Mouse (Mus musculus) cerebellum, adult 11-12 months (tissue): ENCODE data around the gene Shc4.
A peak's percentile ranks its signal among the peaks of the same experiment; 100 is the strongest.

Source experiments
- DNase-seq: peaks from one replicate; pipeline ENCODE4 v3.0.0; 2022

Shc4 gene

DNA sequence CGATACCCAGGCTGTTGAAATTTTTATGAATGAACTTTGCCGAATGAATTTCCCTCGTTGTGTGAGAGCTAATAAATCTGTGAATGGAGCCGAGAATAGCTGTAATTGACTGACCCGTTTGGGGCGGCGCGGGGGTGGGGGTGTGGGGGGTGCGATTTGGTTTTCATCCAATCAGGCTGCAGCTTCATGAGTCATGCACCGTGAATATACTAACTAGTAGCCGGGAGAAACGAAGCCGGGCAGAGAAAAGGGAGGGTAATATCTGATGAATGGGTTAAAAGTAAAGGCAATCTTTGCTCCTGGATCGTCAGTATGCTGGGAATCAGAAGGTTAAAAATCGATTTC lies at the start of gene Shc4:
Shc4 (minus strand) TSS at position 63 of the 345 bp plus-strand sequence.
- no peak for DNase-seq

DNA sequence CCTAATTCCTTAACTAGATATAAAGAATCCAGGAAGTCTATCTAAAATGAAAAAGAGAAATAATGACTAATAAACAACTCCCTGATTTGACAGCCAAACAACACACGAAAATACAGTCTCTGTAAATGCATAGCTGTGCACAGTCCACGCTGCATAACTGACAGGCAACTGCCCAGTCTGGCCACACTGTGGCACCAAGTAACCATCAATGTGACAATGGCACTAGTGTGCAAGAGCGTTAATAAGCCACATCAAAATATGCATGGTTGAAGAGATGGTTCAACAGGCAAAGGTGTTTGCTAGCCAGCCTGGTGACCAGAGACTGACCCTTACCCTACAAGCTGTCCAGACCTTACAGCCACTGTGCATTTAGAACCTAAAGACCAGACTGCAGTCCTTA lies 41.1 kb upstream of the Shc4 start:
- DNase-seq: no peak

DNA sequence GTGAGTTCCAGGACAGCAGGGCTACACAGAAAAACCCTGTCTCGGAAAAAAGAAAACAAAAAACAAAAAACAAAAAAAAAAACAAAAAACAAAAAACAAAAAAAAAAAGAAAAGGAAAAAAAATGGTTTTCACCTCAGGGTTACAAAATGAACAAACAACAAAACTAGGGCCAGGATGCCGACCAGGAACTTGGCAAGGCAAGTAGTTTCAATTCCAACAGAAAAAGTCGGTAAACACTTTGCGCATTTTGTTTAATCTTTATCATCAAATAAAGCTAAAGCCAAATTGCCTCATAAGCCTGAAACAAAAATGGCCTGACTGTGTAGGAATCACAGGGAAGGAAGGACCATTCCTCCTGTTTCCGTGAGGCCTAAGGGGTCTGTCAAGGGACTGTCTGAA lies 40.6 kb upstream of the Shc4 start:
- no peak for DNase-seq

DNA sequence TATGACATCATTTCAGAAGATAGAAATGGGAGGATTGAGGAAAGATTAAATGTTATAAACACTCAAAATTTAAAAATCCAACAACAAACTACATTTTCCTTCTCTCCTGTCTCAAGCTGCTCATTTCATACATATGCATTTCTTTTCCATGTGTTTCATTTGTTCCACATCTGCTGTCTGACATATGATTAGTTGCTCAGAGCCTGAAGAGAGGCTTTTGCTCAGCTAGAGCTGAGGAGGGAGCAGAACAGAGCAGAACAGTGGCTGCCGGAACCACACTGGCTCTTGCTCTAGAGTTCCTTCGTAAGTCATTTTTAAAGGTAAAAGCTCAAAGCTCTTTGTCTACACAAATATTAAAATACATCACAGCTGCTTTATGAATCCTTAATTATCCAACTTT lies 25.4 kb upstream of the Shc4 start:
- DNase-seq: no peak

DNA sequence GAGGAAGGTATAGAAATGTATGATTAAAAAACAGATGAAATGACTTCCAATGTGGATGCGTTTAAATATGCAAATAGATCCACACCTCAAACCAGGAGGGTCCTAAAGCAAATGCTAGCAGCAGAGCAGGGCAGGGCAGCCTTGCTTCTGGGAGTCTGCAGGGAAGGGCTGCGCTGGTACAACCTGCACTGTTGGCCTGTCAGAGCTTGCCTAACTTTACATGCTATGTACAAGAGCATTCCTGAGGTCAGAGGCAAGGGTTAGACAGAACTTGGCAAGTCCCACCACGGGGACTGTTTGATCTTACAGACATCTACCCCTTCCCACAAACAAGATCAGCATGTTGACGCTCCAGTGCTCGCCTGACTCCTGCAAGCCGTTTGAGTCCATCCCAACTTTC lies 15.4 kb upstream of the Shc4 start:
- DNase-seq: no peak

DNA sequence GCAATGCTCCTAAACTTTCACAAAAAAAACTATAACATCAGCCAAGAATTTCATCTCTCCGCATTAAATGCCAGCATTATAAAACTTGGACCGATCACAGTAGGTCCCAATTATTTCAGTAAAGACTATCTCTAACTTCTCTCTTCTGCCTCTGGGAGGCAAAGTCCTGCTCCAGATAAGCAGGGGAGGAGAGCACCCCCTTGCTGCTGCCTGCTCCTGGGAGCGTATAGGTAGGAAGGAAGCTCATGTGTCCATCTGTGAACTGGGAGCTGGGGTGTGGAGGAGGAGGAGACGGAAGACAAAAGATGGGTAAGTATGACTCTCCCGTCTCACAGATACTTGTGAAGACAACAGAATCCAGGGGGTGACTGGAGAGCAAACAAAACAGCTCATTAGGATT lies 14.8 kb upstream of the Shc4 start:
- DNase-seq: no peak

DNA sequence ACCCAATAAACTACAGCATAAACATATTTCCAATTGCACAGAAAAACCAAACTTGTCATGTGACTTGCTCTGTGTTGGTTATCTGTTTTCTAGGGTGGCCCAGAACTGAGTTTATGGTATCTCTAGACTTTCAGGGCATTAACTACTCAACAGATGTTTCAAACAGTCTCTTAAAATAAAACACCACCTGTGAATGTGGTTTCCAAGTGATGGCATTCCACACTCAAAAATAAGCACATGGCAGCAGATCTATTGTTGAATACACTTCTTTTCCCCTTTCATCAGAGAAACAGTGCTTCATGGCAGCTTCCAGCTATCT lies 12.0 kb upstream of the Shc4 start:
- DNase-seq: no peak

DNA sequence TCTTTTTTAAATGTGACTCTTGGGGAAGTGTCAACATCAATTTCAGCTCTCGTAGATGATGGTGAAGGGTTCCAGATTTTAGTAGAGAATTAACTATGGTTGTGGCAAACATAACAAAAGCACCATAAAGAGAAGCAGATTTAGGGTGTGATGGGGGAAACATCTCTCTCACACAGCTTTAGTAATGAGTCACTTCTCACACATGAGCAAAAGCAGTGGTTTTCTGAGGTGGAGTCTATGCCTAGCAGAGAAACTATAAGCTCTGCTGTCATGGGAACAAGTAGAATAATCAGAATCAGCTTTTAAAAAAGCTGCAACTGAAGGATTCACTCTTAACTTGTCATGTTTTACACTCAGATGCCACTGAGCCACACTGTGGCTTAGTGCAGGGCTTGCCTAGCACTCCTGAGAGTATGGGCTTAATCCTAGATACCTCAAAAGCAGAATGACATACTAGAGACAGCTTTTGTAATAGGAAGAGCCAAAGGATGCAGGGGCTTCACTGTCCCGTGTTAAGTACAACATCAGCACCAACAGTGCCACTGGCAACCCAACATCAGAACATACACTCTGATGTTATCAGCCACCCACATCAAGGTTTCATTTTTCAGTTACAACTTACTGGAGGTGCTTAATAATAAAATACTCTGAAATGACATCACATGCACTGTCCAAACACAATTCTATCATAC lies 11.5 kb upstream of the Shc4 start:
- DNase-seq: no peak

DNA sequence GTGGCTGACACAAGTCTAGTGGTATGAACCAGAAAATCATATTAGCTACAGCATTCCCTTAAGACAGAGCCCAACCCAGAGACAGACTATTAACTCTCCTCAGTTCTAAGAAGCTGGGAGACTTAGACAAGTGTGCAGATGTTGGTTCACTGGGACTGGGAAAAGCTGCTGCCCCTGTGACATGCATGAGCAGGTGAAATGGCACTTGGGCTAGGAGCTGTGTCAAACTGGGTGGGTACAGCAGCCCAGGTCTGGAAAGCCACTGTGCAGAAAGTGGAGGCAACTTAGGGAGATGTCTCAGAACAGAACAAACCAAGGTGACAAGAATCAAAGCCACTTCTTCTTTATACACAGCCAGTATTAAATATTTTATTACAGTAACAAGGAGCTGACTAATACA lies 10.8 kb upstream of the Shc4 start:
- no peak for DNase-seq

DNA sequence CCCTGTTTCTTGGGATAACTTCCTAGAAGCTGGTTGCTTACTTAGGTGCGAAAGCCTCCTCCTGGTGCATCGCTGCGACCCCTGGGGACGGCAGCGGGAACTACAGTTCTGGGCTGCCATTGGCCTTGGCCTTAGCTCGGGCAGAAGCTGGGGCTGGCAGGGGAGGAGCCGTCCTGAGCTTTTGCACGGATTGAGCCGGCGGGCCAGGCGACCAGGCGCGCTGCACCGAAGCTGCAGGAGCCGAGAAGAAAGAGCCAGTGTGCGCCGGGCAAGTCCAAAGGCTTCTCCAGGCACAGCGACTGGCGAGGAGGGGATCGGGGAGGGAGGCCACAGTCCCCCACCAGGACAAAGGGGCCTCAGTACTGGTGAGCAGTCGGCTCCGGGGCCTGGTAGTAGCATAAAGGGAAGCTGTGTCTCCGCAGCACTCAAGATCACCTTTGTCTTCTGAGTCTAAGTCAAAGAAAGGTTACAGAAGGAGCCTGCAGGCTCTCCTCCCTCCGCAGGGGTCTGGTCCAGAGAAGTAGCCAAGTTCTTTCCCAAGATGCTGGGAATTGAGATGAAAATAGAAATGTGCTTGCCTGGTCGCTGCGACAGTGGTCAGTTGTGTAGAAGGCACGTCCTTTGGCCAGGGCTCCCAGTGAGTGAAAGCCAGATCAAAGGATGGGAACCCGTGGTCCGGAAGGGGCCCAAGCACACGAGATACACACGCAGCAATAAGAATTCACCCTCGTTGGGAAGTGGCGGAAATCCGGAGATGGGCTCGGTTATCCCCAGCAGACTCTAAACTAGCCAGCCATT lies 8.0 kb upstream of the Shc4 start:
- DNase-seq: peak; percentile 92

DNA sequence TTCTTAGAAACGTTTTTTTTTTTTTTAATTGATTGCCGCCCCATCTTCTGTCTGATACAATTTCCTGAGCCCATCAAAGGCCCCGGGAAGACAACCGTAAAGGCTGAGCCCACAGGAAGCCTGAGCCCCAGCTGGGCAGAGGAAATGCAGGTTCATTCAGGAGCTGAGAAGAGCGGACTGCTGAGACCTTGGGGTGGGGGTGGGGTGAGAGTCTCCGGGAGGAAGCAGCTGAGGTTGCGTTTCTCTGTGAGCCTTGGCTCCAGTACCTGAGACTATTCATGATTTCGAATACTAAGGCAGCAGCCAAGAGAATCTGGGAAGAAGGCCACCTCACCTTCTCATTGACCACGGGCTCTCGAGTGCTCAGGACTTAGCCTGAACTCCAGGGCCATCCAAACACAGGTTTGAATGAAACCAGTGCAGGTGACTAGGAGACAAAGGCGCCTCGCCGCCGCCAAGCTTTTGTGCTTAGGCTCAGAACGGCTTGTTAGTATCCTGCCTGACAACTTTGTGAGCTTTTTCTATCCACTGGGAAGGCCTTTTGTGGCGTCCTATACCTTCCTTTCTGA lies 682 bp upstream of the Shc4 start:
- DNase-seq: no peak

DNA sequence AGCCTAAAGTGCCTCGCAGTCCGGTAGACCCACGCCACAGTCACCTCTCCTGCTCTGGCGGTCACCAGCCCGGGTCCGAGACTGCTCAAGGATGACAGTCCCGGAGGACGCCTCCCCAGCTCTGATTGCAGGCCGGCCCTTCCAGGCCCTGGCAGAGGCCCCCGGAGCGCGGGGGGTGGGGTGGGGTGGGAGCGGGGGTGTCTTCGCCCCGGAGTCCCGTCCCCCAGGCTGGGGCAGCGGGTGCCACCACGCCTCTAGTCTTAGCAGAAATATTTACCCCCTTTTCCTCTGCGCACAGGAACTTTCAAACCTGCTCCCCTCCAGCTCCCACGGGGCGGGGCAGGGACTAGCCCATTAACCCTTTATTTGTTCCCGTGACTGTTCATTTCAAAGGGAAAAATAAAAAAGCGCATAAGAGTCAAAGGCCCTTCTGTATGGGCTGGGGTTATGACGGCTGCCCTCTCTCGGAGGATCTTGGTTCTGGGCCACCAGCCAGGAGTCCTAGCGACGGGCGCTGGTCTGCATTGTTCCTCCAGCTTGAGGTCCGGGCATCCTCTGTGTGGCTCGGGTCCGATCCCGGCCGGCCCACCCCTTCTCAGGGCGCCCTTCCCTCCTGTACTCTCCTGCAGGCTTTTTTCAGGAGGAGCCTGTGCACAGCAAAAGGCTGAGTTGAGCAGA lies 401 bp downstream of the Shc4 start:
- peak; percentile 56 for DNase-seq

DNA sequence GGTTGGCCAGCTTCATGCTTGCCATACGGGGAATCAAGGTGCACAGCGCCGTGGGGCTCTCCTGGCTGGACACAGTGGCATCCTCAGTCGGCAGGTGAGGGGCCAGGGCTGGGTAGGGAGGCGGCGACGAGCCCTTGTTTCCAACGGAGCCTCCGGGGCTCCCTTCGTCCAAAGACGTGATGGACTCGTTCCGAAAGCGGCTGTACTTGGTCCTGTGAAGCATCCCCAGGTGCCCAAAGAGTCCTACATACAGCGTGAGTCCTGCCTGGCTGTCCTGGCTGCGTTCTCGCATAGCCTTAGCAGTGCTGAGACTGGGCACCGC lies 901 bp downstream of the Shc4 start:
- no peak for DNase-seq

DNA sequence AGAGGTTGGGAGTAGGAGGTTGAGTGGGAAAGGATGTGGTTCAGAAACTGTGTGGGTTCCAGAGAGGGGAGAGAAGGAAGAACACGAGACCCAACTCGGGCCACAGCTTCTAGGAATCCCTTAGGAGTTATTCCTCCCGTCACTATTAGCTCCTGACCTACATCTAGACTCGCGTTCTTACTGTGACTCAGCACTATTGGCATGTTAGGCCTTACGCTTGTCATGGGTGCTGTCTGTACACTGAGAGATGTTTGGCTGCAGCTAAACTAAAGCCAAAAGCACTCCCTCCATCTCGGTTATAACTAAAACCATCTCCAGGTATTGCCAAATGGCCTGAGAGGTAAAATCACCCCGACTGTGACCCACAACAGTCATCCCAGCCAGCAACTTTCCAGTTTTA lies 7.3 kb downstream of the Shc4 start:
- no peak for DNase-seq

DNA sequence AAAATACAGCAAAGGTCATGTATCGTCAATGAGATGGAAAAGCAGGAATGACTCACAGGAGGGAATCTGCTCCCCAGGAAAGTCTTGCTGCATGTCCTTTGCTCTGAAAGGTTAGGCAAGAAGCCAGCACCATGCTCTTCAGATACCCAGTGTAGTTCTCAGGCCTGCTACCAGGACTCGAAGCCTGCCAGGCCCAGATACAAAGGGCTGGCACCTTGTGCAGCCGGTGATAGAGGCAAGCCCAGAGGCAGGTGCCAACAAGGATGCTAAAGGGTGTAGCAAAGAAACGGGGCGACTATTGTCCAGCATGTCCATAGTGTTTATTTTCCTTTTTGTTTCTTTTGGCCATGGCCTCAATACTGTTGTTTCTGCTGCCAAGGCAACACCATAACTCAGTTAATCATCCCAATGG lies 17.4 kb downstream of the Shc4 start:
- no peak for DNase-seq

DNA sequence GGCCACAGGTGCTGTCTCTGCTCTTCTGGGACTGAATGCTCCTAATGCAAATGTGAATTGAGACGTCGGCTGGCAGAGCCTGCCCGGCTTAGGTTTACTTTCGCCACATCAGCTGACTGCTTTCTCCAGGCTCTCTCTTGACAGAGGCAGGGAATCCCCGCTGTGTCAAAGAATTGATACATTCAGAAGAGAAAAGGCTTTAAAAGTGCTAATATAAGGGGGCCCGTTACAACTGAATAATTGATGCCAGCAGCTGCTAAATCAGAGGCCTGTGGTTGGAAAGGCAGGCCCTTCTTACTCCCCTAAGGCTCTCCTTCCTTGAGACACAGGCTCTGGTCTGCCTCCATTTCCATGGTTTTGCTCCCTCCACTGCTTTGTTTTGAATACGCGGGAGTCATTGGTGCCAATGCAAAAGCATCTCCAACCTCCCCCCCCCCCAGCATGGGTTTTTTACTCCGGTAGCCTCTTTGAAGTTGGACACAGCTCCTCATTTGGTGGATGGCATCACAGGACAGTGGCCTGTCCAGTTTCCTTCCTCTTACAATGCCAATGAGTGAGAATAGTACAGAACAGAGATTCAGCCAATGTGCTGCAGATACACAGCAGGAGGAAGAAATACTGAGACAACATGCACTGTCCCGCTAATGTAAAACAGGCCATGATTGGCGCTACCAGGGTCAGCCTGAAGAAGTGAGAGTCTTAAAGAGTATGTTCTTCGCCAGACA lies 18.9 kb downstream of the Shc4 start:
- DNase-seq: no peak

DNA sequence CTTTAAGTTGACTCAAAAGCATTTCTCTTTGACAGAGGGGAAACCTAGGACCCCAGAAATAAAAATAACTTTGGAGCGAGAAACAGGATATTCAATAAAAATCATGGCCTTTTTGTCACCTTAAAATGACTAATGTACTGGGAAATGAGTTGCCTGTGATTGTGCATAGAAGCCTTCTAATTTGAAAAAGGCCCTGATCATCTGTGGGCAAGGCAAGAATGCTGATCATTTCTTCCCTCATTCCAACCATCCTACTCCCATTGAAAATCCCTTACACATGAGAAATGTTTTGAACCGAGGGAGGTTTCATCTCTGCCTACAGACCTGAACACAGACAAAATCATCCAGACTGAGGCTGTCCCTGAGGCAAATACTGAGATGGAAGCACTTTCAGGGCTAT lies 21.1 kb downstream of the Shc4 start:
- no peak for DNase-seq

DNA sequence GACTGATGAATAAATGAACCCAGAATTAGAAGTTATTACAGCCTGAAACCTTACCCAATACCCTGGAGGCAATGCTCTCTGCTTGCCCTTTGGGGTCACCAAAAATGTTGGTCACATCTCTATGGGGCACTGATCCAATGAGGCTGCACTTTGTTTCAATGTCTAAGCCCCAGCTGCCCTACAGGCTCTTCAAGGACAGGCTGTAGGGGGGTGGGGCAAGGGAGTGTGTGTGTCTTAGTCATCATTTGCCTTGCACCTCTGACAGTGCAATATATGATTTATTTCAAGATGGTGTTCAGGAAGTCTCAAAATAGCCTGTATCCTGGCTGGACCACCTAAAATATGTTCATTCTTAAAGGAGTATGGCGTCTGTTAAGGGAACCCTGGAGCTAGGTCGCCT lies 22.3 kb downstream of the Shc4 start:
- no peak for DNase-seq

DNA sequence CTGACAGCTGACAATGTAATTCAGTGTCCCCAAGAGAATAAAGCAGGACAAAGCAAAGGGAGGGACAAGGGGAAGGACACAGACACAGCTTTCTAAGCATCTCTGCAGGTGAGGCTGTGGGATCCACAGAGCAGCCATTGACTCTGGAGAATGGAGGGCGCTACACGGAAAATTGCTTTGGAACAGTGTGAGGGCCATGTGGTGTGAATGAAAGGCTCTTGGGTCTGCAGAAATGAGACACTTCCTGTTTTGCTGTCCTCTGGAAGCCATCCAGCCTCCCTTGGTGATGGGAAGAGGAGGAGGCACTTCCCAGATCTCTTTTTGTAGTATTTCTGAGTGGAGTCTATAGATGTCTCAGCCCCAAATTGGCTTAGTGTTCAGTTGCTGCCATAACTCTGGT lies 27.7 kb downstream of the Shc4 start:
- DNase-seq: no peak

DNA sequence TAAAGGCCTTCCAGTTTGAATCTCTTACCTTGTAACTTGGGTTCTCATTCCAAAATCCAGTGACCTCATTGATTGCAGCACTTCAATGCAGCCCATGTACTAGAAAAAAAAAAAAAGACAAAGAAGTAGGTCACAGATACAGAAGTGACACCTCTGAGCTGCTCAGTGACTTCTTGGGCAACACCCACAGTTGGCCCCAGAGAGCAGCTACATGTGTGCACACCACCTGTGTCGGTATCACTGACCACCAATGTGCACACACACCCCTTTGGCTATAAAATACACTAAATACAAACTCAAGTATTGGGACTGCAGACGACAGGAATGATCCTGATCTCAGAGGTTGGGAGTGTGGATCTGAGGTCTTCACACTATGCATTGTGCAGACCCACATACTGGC lies 29.1 kb downstream of the Shc4 start:
- DNase-seq: no peak

DNA sequence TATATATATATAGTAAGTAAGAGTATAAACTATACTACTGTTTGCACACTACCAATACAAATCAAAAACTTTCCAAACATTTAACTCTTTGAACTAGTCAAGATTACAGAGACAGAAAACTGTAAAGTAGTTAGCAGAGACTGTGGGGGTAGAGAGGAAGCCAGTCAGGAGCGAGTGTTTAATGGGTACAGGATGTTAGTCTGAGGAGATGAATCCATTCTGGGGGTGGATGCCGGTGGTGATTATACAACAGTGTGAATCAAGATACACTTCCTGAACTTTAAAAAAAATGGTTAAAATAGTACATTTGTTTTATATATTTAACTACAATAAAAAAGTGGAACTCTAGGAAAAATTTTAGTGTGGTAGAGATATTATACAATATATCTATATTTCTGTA lies 31.9 kb downstream of the Shc4 start:
- DNase-seq: no peak

DNA sequence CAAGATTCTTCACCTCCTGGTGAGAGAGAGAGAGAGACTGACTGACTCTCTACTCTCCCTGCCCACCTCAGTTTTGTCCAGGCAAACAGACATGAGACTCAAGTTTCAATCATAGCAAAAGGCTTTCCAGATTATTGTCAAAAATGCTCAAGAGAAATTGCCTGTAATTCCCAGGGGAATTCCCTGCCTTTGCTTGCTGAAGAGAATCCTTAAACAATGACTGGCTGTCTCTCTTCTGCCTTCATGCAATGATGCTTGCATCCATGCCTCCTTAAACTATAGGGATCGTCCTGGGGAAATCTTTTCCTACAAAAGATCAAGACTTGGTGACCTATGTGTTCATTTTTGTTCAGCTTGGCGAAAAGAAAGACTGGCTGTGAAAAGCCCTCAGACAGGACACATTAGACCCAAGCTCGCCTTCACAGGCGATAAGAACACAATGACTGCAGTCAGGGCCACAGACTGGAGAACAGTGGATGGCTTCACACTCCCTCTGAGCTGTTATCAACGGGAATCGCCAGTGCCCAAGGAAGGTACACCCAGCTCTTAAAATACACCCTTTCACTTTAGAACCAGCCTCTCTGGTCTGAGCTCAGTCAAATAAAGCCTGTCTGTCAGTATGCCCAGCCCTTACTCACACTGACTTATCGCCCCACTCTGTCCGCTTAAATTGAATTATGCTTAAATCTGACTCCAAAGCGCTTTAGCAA lies 38.4 kb downstream of the Shc4 start:
- no peak for DNase-seq
